Mouse (Mus musculus) heart, embryonic 16.5 days (tissue): Measurements from ENCODE around the gene Dnajc25. TPM values are rescaled to one million over a fixed set of nuclear protein-coding genes. Genes with fewer than 3 reads are reported as not detected.

Experiments
- ATAC-seq: fragments of 200-750 bp; cut with Nextera tagmentation; replicated peaks from 2 replicates; pipeline ENCODE4 v1.8.0; 2017; ENCODE audit warnings: moderate number of reproducible peaks; ENCODE audit not compliant: insufficient read depth, low FRiP score; ENCODE audit errors: extremely low read depth
- H3K27ac ChIP-seq: fragments of 300-500 bp; sonication (generic); 2 replicates; pipeline ENCODE4 v1.5.1; 2014; ENCODE audit warnings: mild to moderate bottlenecking, low read length, control low read depth, moderate library complexity
- H3K27me3 ChIP-seq: fragments of 300-500 bp; sonication (generic); 2 replicates; pipeline ENCODE4 v1.6.1; 2014; ENCODE audit warnings: low read length, mixed read lengths; ENCODE audit not compliant: control insufficient read depth, insufficient read depth
- H3K36me3 ChIP-seq: fragments of 300-500 bp; sonication (generic); 2 replicates; pipeline ENCODE4 v1.6.1; 2014; ENCODE audit not compliant: control insufficient read depth, insufficient read depth
- H3K4me1 ChIP-seq: fragments of 300-500 bp; sonication (generic); 2 replicates; pipeline ENCODE4 v1.6.1; 2014; ENCODE audit warnings: low read length, mixed read lengths; ENCODE audit not compliant: control insufficient read depth, insufficient read depth
- H3K4me2 ChIP-seq: fragments of 300-500 bp; sonication (generic); 2 replicates; pipeline ENCODE4 v1.6.1; 2014; ENCODE audit warnings: low read depth, mild to moderate bottlenecking, control low read depth, low read length
- H3K4me3 ChIP-seq: fragments of 300-500 bp; sonication (generic); 2 replicates; pipeline ENCODE4 v1.5.1; 2014; ENCODE audit warnings: mild to moderate bottlenecking, control low read depth, low read length
- H3K9ac ChIP-seq: fragments of 300-500 bp; sonication (generic); 2 replicates; pipeline ENCODE4 v1.6.1; 2014; ENCODE audit warnings: low read length, control low read depth
- H3K9me3 ChIP-seq: fragments of 300-500 bp; sonication (generic); replicated peaks from 2 replicates; pipeline ENCODE4 v1.6.1; 2016; ENCODE audit warnings: low read length; ENCODE audit not compliant: control insufficient read depth
- WGBS: fragments of 180-500 bp; shearing (Covaris S2); extraction: QIAGEN DNeasy Blood & Tissue Kit; methylation state at CpG from one replicate; pipeline ENCODE4 v1.1.7; 2014; 5-methylcytosine and 5-hydroxymethylcytosine counted together
- polyA plus RNA-seq: library from polyadenylated mRNA; unstranded; fragments of >200 nt; fragmentation: Nextera tagmentation; extraction: Ambion mirVana; gene quantifications from 2 replicates; pipeline ENCODE4 v1.2.1, GENCODE M21; 2015

The Dnajc25 gene
- polyA plus RNA-seq, 1 experiment from 2014 or later: 7.9 TPM

DNA sequence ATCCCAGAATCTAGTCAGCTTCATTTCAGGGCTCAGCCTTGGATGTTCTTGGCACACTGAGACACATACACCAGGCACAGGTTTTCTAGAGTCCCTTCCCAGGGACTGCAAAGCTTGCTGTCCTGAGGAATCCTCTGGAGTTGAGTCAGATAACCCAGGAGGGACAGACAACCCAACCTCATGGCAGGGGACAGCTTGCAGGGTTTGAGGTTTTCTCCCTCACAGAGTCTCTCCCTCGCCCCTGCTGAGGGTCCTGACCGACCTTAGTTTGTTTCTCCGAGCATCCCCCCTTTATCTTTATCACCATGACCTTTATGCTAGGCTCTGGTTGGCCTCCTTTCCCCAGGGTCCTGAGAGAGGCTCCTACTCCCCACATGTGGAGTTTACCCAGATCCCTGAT, 42.7 kb downstream of the Dnajc25 start:
- Histone ChIP-seq H3K27ac (no peak overlapping the region), H3K9ac (no peak overlapping the region), H3K36me3 (no peaks in the 10 kb centered on the region), H3K27me3 (no peaks in the 10 kb centered on the region), H3K9me3 (no peaks in the 10 kb centered on the region), H3K4me1 (0 out of 2 replicates have a peak, but pooled peaks cover 2% of the 10 kb centered on the region), H3K4me2 (no peak overlapping the region), H3K4me3 (no peak overlapping the region)
- no peak for ATAC-seq
- WGBS: 74% methylated on average over 3 of the region's 3 CpGs

DNA sequence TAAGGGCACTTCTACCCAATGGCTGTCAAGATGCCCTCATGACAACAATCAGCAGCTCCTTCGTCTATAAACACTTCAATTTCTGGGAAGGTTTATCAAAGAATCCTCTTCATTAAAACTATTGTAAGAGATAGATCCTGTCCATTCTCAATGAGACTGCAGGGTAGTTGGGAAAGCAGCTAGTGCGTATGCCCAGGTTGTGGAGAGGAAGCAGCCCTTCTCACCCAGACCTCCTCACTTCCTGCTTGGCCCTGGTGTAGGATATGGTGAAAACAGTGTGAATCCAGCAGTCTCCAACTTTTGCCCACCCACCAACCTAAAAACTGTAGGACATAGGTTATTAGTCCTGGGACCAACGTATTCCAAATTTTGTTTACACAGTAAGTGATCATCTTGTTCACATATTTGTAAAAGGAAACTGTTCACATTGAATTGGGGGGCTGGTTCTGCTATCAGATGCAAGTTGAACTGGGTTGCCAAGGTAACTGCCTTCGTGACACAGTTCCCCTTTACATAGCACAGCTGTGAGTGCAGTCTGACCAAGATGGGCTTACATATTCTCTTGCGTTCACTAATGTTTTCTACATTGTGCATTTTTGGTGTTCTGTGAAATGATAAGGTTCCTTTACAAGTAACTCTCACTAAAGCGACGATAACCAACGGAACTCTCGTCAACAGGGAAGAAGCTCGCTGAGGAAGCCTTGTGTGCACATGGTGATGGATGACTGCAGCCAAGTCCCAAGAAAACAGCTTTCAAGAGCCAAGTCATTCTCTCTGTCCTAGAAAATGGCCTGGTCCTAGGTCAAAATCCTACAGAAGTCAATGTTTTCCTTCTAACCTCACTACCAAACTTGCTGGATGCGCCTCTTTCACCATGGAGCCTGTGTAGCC, 45.8 kb downstream of the Dnajc25 start:
- 82% methylated on average over 11 of the region's 11 CpGs for WGBS
- no peak for ATAC-seq

DNA sequence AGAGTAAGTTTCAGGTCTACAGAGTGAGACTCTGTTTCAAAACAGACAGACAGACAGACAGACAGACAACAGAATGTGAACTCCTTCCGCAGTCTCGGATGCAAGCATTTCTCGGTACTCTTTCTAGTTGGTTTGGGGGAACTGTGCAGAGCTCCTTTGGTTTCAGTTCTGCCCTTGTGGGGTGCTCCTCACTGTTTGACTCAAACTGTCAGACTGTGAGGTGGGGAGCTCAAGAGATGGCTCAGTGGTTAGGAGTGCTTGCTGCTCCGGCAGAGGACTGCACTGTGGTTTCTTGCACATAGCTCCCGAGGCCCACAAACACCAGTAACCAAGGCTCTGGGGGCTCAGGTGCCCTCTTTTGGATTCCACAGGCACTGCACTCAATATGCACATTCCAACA, 48.2 kb downstream of the Dnajc25 start:
- no peak overlapping the region for H3K9ac ChIP-seq
- H3K27ac ChIP-seq: no peak overlapping the region
- no peak overlapping the region for H3K4me3 ChIP-seq
- no peaks in the 10 kb centered on the region for H3K9me3 ChIP-seq
- H3K27me3 ChIP-seq: no peaks in the 10 kb centered on the region
- ATAC-seq: no peak
- H3K4me1 ChIP-seq: no peaks in the 10 kb centered on the region
- WGBS: 95% methylated on average over 5 of the region's 5 CpGs
- H3K36me3 ChIP-seq: no peaks in the 10 kb centered on the region
- no peak overlapping the region for H3K4me2 ChIP-seq

More for the DNA sequence above, 45.8 kb downstream of the Dnajc25 start:
- Histone ChIP-seq H3K9me3 (no peaks in the 10 kb centered on the region), H3K4me1 (no peaks in the 10 kb centered on the region), H3K9ac (no peak overlapping the region), H3K4me3 (no peak overlapping the region), H3K27ac (no peak overlapping the region), H3K36me3 (no peaks in the 10 kb centered on the region), H3K4me2 (no peak overlapping the region), H3K27me3 (no peaks in the 10 kb centered on the region)

DNA sequence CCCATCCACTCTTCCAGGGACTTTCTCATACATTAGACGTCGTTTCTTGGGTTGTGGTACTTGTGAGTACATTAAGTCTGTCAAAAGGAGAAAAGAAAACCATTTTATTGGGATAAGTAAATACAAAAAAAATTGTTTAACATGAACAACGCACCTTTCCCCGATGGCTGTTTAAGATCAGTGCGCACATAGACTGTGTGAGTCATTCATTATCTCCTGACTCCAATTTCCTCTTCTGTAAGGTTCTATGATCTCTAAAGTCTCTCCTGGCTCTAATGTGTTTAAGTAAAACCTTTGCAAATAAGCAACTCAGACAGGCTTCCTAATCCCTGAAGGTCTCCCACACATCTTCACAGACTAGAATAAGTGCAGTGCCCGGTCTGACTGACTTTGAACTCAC, 49.0 kb downstream of the Dnajc25 start:
- 75% methylated on average over 6 of the region's 6 CpGs for WGBS
- Histone ChIP-seq H3K27ac (no peak overlapping the region), H3K9ac (no peak overlapping the region), H3K4me1 (no peaks in the 10 kb centered on the region), H3K36me3 (no peaks in the 10 kb centered on the region), H3K27me3 (no peaks in the 10 kb centered on the region), H3K9me3 (no peaks in the 10 kb centered on the region), H3K4me3 (no peak overlapping the region), H3K4me2 (no peak overlapping the region)
- no peak for ATAC-seq

DNA sequence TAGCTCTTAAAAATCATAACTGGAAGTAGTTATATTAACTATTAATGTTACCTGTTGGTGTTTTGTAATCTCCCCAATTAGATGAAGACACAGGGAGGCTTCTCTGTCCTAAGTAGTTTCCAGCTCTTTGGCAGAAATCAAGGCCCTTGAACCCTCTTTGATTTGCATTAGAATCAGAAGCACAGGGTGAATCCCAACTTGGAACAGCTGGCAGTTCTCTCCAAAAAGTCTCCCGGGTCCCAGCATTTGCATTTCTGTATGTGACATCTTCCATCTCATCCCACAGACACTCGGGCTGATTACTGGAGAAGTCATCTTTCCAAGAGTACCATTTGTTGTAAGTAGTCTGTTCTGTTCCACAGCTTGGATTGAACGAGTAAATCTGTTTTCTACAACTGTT, 52.4 kb downstream of the Dnajc25 start:
- no peaks in the 10 kb centered on the region for H3K4me1 ChIP-seq
- no peak overlapping the region for H3K27ac ChIP-seq
- WGBS: 47% methylated on average over 3 of the region's 3 CpGs
- no peaks in the 10 kb centered on the region; the same call in 1 of the 2 replicates for H3K9me3 ChIP-seq
- no peak overlapping the region for H3K4me2 ChIP-seq
- no peak overlapping the region for H3K9ac ChIP-seq
- H3K36me3 ChIP-seq: no peaks in the 10 kb centered on the region
- no peak for ATAC-seq
- no peak overlapping the region for H3K4me3 ChIP-seq
- no peaks in the 10 kb centered on the region for H3K27me3 ChIP-seq

DNA sequence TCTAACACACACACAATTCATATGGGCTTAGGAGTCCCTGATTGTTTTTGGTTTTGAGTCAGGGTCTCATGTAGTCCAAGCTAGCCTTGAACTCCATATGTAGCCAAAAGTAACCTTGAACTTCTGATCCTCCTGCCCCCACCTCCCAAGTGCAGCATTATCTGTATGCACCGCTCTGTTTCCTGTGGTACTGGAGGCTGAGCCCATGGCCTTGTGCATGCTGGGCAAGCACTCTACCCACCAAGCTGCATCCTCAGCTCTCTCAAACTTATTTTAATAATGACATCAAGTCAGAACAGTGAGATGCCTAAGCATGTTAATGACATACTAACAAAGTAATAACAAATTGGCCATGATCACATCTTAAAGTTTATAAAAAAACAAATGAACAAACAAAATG, 56.2 kb downstream of the Dnajc25 start:
- Histone ChIP-seq H3K4me1 (0 out of 2 replicates have a peak, but pooled peaks cover 2% of the 10 kb centered on the region), H3K4me3 (no peak overlapping the region), H3K9ac (no peak overlapping the region), H3K36me3 (no peaks in the 10 kb centered on the region), H3K27me3 (no peaks in the 10 kb centered on the region), H3K9me3 (no peaks in the 10 kb centered on the region; the same call in 1 of the 2 replicates), H3K4me2 (no peak overlapping the region), H3K27ac (no peak overlapping the region)
- no peak for ATAC-seq
- WGBS: 84% methylated on average over 1 of the region's 1 CpGs

DNA sequence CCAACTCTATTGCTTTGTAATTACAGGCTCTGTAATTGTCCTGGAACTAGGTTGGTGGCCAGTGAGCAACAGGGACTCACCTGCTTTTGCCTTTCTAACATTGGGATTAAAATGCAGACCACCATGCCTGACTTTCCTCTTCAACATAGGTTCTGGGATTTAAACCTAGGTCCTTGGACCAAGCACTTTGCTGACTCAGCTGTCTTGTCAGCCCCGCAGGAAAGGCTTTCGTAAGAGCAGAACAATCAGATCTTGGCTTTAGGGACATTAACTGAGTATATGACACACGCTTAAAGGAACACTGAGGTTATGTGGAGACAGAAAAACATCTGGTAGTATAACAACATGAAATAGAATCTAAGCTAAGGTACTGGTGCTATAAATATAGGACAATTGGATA, 63.1 kb downstream of the Dnajc25 start:
- 80% methylated on average over 3 of the region's 3 CpGs for WGBS
- no peaks in the 10 kb centered on the region for H3K36me3 ChIP-seq
- 0 out of 2 replicates have a peak, but pooled peaks cover 2% of the 10 kb centered on the region for H3K4me1 ChIP-seq
- H3K4me3 ChIP-seq: no peak overlapping the region
- no peak overlapping the region for H3K9ac ChIP-seq
- H3K27ac ChIP-seq: no peak overlapping the region
- no peak for ATAC-seq
- no peak overlapping the region for H3K4me2 ChIP-seq
- H3K27me3 ChIP-seq: no peaks in the 10 kb centered on the region
- no peaks in the 10 kb centered on the region for H3K9me3 ChIP-seq

DNA sequence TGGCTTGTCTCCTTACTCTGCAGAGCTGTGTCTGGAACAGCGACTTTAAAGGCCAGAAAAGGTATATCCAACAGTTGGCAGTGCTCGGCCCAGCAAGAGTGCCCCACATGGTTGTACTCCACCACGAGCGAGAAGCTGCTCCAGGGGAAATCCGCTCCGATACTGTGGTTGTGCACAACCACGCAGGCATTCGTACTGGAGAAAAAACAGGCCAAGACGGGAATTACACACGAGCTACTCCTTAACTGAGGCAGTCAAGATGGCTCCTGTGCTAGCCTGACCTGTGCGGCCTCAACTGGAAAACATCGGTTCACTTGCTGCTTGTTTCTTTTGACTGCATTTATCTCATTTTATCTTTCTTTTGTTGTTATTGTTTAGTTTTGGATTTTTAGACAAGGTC, 67.7 kb downstream of the Dnajc25 start:
- H3K27ac ChIP-seq: no peak overlapping the region
- H3K4me1 ChIP-seq: no peaks in the 10 kb centered on the region
- no peak overlapping the region for H3K4me2 ChIP-seq
- no peak overlapping the region for H3K9ac ChIP-seq
- no peaks in the 10 kb centered on the region for H3K36me3 ChIP-seq
- no peaks in the 10 kb centered on the region for H3K9me3 ChIP-seq
- no peak for ATAC-seq
- 77% methylated on average over 12 of the region's 12 CpGs for WGBS
- H3K27me3 ChIP-seq: no peaks in the 10 kb centered on the region
- H3K4me3 ChIP-seq: no peak overlapping the region

DNA sequence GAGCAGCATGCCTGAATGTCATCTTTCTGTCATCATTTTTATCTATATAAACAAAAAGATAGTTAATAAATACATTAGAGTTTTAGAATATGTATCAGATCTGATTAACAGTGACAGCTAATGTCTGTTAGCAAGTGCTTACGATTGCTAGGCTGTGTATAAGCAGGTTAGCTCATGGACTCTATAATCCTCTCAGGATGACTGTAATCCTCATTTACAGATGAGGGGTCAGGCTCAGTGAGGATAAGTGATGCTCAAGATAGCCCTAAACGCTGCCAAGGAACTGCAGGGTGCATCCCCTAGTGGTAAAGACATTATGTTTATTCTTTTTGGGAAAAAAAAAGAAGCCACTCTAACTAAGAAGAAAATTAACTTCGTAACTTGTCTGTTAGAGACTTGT, 74.4 kb downstream of the Dnajc25 start:
- H3K27ac ChIP-seq: no peak overlapping the region
- WGBS: 44% methylated on average over 3 of the region's 3 CpGs
- ATAC-seq: no peak

More for the DNA sequence above, 74.4 kb downstream of the Dnajc25 start:
- no peak overlapping the region for H3K4me2 ChIP-seq
- no peaks in the 10 kb centered on the region for H3K27me3 ChIP-seq
- H3K9me3 ChIP-seq: no peaks in the 10 kb centered on the region
- H3K4me3 ChIP-seq: no peak overlapping the region
- H3K4me1 ChIP-seq: no peaks in the 10 kb centered on the region
- no peak overlapping the region for H3K9ac ChIP-seq
- H3K36me3 ChIP-seq: no peaks in the 10 kb centered on the region
